Mouse (Mus musculus): Measurements from ENCODE around the gene Cldn11. TPM values are rescaled to one million over a fixed set of nuclear protein-coding genes. Genes with fewer than 3 reads are reported as not detected.

The Cldn11 gene
- total RNA-seq, 2 experiments from 2014 or later, result 0.19 TPM; not detected in 1

DNA sequence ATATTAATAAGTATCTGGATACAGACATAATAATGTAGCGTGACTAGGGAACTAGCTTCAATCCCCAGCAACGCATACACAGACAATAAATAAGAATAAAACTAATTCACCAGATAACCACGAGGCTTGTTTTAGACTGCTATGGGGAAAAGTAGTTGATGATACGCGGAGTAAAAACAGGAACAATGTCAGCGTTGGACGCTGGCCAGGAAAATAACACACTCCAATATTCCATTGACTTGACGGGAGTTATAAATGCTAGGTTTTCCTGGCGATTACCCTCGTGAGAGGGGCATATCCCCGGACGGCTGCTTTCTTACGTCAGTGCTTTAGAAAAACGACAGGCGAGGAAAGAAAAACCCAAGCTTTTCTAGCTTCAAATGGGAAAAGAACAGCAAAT, 8.1 kb downstream of the Cldn11 start:
- no peak for DNase-seq (ENCODE audit: low spot score)

DNA sequence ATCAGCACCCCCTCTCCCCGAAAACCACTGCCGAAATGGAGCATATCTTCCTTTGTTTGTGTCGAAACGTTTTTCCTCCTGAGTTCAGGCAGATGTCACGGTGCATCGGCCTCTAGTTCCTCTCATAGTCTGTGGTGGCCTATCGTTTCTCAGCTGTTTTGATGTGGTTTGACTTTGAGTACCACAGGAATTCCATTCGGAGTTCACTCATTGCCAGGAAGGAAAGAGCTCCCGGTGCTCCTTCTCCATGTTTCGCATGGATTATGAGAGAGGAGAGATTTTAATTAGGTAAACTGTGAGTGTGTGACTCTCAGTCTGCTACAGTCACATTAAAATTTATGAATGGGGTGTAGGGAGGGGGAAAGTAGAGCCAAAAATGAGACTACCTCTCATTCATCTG, 10.3 kb downstream of the Cldn11 start:
- DNase-seq (ENCODE audit: low spot score), result no peak

- DNase-seq (ENCODE audit: low spot score), result no peak
These were observed 11.6 kb downstream of the Cldn11 start for GRCm38 (mm10) chr3:31161336-31161735.

- no peak for DNase-seq (ENCODE audit: low spot score)
These were observed 13.1 kb downstream of the Cldn11 start for GRCm38 (mm10) chr3:31162860-31163259.

- no peak for DNase-seq (ENCODE audit: low spot score)
These were observed 16.1 kb downstream of the Cldn11 start for GRCm38 (mm10) chr3:31165803-31166202.

DNA sequence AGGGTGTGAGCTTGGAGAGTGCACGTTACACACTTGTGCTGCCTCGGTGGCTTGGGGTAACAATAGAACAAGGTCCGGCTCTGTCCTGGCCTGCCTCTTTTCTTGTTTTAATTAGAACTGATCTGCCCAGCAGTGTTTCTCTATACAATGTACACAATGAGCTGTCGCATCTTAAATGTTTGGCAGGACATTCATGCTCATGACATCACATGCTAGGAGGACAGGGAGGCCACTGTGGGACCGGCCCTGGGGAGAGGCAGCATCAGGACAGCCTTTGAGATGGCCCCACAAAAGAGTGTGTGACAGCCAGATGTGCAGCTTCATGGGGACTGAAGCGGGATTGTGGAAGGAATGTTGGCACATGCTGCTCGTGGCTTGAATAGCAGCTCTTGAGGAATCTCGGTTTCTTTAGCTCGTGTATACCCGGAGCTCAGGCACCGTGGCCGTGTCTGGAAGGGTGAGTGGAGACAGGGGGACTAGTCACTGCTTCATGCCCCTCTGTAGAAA, 16.7 kb downstream of the Cldn11 start:
- DNase-seq (ENCODE audit: low spot score), result no peak

DNA sequence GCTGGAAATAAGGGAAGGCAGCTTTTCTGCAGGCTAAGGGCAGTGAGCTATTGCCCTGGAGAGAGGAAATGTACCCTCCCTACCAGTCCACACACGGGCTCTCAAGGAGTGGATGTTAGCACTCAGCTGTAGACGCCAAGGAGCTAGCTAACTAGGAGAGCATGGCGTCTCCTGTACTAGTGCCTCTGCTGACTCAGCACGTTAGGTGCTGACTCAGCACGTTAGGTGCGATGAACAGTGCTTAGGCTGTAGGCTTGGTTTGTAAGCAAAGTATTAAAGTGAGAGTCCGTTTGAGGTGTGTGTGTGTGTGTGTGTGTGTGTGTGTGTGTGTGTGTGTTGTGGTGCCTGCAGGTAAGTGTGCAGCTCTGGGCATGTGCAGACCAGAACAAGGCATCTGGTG, 40.6 kb downstream of the Cldn11 start:
- DNase-seq (ENCODE audit: low spot score), result no peak

- DNase-seq (ENCODE audit: low spot score), result no peak
These were observed 41.7 kb downstream of the Cldn11 start for GRCm38 (mm10) chr3:31191402-31191801.

DNA sequence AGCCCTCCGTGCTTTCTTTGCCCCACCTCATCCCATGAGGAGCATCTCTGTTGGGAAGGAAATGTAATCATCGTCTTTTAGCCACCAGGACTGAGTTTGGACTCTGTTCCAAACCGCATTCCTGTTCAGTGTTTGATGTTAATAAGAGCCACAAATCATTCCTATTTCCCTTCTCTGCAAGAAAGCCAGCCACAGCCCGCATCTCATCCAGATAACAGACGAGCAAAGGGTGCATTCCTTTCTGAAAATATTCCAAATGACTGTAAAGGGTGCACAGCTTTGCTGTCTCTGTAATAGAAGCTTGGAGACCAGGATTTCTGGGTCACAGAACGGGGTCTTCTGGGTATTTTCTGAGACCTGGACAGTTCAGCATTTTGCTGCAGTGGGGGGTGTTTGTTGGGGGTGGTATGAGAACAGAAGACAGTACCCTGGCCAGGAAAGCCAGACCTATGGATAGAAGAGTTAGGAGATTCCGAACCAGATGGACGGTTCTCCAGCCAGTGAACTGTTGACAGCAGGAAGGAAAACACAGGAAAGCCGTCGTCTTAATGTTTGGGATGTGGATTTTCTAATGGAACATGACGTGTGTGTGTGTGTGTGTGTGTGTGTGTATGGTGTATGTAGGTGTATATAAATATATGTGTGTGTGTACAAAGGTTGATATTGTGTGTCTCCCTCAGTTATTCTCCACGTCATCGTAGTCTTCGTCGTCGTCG, 49.6 kb downstream of the Cldn11 start:
- DNase-seq (ENCODE audit: low spot score), result no peak

GRCm38 (mm10) chr3:31203947-31204346, 54.2 kb downstream of the Cldn11 start:
- no peak for DNase-seq (ENCODE audit: low spot score)

DNA sequence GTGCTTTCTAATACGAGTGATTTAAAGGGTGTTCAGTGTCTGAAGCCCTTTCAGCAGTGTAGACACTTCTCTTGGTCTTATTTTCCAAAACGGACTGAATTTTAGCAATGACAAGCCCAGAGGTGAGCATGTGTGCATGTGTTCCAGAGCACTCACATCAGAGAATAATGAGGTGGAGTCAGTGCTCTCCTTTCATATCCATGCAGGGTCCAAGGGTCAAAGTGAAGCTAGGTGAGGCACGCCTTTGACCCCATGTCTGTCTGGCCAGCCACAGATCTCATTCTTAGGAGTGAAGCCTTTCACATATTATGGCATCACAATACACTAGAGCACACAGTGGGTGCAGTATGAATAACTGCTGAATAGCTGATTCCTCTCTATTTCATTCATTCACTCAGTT, 55.4 kb downstream of the Cldn11 start:
- DNase-seq (ENCODE audit: low spot score), result no peak

DNA sequence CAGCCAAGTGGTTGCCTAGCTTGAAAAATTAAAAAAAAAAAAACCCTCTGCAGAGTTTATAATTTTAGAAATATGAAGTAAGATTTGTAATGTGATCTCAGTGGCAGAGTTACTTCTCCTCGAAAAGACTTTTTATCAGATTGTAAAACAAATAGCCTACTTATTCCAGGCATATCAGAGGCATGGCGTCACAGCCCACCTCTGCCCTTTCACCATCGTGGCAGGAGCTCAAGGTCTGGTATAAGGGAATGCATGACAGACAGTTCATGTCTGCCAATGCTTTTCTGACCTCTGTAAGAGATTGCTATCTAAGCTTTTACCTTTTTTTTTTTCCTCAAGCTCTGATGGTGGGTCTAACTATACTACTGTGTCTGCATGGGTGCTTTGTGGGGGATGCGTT, 58.3 kb downstream of the Cldn11 start:
- DNase-seq (ENCODE audit: low spot score), result no peak

- DNase-seq (ENCODE audit: low spot score), result no peak
These were observed 58.8 kb downstream of the Cldn11 start for GRCm38 (mm10) chr3:31208458-31208994.

DNA sequence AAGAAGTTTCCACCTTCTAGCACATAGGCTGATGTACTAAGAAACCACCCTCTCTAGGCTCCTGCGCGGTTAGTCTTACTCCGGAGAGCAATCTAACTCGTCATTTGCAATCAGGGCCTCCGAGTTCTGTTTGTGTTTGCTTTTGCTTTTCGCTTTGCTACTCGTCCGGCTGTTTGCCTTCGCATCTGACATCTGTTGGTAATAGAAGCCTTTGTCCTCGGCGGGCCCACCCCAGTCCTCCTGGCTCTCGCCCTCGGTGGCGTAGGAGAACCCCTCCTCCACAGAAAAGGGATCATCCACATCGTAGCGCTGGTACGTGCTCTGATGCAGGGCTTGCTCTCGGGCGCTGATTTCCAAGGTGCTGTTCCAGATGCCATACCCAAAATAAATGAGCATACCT, 59.3 kb downstream of the Cldn11 start:
- DNase-seq (ENCODE audit: low spot score), result peak; percentile 7

DNA sequence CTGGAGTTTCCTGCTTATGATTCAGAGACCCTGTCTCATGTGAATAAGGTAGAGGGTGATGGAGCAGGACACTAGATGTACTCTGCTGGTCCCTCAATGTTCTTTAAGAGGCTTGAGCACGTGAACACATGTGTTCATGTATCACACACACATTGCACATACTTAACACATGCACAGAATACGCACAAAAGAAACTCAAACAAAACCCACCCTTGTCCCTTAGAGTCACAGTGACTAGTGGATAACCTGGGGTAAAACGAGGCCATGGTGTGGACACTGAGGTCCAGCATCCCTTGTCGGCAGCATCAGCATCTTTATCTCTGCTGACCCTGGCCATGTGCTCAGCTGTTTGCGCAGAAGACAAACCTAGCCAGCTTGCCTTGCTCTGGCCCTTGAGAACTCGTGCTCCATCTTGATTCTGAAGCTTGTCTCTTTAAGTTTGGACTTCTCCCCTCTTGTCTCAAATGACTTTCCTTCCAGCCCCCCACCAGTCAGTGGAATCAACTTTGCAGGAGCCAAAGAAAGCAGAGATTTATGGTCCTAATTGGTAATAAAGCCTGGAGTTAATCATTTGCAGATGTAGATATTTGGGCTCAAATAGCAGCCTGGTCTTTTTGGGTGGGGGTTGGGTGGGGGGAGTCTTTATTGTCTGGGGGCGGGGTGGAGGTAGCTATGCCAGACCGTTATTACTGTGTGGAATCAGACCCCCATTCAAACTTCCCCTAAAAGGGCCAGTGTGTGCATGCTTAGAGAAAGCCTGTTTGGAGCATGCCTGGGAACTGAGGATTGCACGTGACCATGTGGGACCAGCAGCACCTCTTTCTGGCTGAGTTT, 62.7 kb downstream of the Cldn11 start:
- DNase-seq (ENCODE audit: low spot score), result no peak

GRCm38 (mm10) chr3:31213802-31214201, 64.1 kb downstream of the Cldn11 start:
- no peak for DNase-seq (ENCODE audit: low spot score)

Other genes with a start within 250 kb of the Cldn11 start
- gene Phc3, start 180.5 kb upstream of the Cldn11 start, total RNA-seq (2021), result 10 to 100 TPM; 11.8 to 12.2 TPM
- 1 to 10 TPM; 2.6 to 5.1 TPM for gene Prkci, start 154.2 kb upstream of the Cldn11 start, total RNA-seq (2021)
- gene Skil, start 54.9 kb upstream of the Cldn11 start, total RNA-seq (2021), result 10 to 100 TPM; 13.2 to 17.1 TPM
- under 1 TPM in 1 of 2 experiments, not detected in 1; 0.02 TPM for gene Slc7a14, start 160.5 kb downstream of the Cldn11 start, total RNA-seq (2021)